Mouse (Mus musculus): ENCODE data around the gene Dkc1. TPM values are rescaled to one million over a fixed set of nuclear protein-coding genes. Genes with fewer than 3 reads are reported as not detected.
A peak's percentile ranks its signal among the peaks of the same experiment; 100 is the strongest.

The Dkc1 gene
- polyA plus RNA-seq (2012; rRNA removed): 22.0 and 28.8 TPM in 2 replicates

DNA sequence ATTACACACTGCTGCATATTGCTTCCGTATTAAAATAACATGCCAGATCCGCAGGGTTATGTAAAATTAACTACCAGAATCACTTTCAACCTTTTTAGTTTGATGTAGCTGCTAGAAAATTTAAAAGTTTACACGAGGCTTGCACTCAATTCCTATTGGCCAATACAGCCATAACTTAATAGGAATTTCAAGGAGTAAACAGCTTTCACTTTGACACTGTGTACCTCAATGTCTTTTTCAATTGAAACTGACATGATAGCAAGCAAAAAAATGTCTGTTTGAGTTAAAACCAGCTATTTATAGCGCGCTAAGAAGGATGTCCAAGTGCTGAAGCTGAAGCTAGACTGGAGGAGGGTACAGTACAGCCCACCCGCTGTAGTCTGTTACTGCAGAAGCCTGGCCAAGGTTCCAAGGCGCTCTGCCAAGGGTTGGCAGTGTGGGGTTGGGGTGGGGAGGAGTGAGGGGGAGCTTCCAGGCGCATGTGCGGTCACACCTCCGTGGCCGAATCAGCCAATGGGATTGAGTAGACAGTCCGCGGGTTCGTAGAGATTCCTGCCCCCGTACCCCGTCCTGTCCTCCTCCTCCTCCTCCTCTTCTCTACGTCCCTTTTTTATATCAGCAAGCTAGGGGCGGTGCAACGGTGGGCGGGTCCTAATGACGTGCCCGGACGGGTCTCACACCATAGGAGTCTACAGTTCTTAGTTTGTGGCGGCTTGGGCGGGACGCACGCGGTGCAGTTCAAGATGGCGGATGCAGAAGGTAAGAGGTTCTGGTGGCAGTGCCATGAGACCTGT, at the start of gene Dkc1:
TSS of gene Dkc1 (plus strand) at position 486 of the 794 bp plus-strand sequence.
- peak; percentile 58 for TF ChIP-seq POLR2A (IDR thresholded peaks at IDR 0.05; ENCODE audit: control insufficient read depth, extremely low read depth, insufficient read depth, low read length, poor library complexity)
- TF ChIP-seq CTCF (IDR thresholded peaks at IDR 0.05; ENCODE audit: borderline replicate concordance, control insufficient read depth, extremely low read depth, insufficient read depth, low read length, poor library complexity): no peak
- Histone ChIP-seq H3K4me3 (ENCODE audit: control insufficient read depth, insufficient read depth, low read length) (peak within 1 kb of the TSS; percentile 82), H3K4me1 (replicated peaks; ENCODE audit: control insufficient read depth, insufficient read depth, low read length) (no peaks in the 10 kb centered on the region), H3K27ac (ENCODE audit: control insufficient read depth, insufficient read depth, low read length) (peak within 1 kb of the TSS; percentile 28), H3K27me3 (ENCODE audit: control insufficient read depth, insufficient read depth, low read length) (no peaks in the 10 kb centered on the region), H3K36me3 (ENCODE audit: control insufficient read depth, insufficient read depth, low read length) (peaks cover 13% of the 10 kb centered on the region; the same call in 1 of the 2 replicates)
- peak; percentile 91 for DNase-seq
- 1% methylated on average over 28 of the region's 29 CpGs for WGBS

DNA sequence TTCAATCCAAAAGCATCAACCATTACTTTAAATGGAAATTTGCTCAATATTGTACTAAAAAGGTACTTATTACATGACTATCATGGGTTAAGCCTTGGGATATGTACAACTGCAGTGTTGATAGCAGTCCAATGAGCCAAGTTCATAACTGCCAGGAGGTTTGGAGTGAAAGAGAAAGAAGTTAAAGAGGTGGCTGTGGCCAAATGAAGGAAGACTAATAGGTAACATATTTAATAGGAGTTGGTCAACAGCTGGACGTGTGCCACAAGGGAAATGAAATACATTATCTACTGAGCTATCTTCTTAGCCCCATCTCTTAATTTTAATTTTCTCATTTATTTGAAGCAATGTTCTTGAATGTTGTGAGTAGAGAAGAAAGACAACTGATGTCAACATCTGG, 49.7 kb upstream of the Dkc1 start:
- Histone ChIP-seq H3K4me3 (ENCODE audit: control insufficient read depth, insufficient read depth, low read length) (no peak overlapping the region), H3K4me1 (replicated peaks; ENCODE audit: control insufficient read depth, insufficient read depth, low read length) (no peaks in the 10 kb centered on the region), H3K36me3 (ENCODE audit: control insufficient read depth, insufficient read depth, low read length) (no peaks in the 10 kb centered on the region), H3K27me3 (ENCODE audit: control insufficient read depth, insufficient read depth, low read length) (no peaks in the 10 kb centered on the region), H3K27ac (ENCODE audit: control insufficient read depth, insufficient read depth, low read length) (no peak overlapping the region)
- no peak for TF ChIP-seq POLR2A (IDR thresholded peaks at IDR 0.05; ENCODE audit: control insufficient read depth, extremely low read depth, insufficient read depth, low read length, poor library complexity)
- 91% methylated on average over 1 of the region's 1 CpGs for WGBS
- DNase-seq: no peak

DNA sequence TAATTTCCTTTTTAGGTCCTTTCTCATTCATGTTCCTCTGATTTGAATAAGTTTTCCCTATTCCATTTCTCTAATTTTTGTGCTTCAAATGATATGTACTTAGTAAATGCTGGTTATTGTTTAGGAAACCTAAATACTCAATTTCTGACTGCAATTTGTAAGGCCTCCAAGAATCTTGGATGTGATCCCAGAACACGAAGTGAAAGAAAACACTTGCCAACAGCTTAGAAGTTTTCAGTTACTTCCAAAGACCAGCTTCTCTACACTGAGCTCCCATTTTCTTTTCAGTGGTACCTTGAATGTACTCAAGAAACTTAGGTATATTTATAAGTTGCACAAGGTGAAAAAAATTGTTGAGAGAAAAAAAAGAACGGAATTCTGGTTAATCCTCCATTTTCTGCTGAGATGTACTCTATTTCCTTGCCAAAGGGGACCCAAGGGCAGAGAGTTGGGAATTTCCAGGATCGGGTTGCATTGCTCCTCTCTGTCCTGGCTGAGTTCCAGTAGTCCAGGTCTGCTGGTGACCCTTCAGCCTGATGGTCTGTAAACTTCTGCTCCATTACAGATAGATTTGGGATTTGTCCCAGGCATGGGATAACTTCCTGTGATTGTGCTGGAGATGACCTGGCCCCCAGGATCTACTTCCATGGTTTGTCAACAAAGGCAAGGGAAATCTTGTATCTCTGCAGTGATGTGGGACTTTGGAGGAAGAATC, 48.6 kb upstream of the Dkc1 start:
- 79% methylated on average over 3 of the region's 3 CpGs for WGBS
- Histone ChIP-seq H3K4me3 (ENCODE audit: control insufficient read depth, insufficient read depth, low read length) (no peak overlapping the region), H3K27ac (ENCODE audit: control insufficient read depth, insufficient read depth, low read length) (no peak overlapping the region), H3K36me3 (ENCODE audit: control insufficient read depth, insufficient read depth, low read length) (no peaks in the 10 kb centered on the region), H3K27me3 (ENCODE audit: control insufficient read depth, insufficient read depth, low read length) (no peaks in the 10 kb centered on the region), H3K4me1 (replicated peaks; ENCODE audit: control insufficient read depth, insufficient read depth, low read length) (no peaks in the 10 kb centered on the region)
- TF ChIP-seq CTCF (IDR thresholded peaks at IDR 0.05; ENCODE audit: borderline replicate concordance, control insufficient read depth, extremely low read depth, insufficient read depth, low read length, poor library complexity): no peak
- no peak for TF ChIP-seq POLR2A (IDR thresholded peaks at IDR 0.05; ENCODE audit: control insufficient read depth, extremely low read depth, insufficient read depth, low read length, poor library complexity)
- no peak for DNase-seq

DNA sequence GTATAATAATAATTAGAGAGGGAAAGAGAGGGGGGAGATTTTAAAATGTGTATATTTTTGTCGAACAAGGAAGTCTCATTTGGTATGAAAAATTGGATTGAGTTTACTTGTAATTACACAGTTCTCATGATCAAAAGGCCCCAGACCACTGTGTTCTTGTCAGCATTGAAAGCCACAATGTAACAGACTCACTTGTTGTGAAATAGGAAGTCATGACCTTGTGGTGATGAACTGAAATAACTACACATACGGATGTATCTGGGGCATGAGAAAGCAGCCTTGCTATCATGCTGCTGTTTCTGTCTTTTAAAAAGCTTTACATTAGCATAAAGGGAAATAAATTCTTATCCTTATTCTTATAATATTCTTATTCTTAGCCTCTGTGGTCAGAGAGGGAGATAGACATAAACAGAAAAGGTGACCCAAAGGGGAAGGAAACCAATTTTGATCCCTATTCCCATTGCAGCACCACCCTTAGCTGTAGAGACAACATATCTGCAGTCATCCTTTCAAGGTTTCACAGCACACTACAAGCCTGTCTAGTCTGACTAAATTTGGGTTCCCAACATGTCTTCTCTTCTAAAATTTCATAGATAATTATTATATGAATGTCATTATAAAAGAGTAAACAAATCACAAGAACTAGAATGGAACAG, 39.4 kb upstream of the Dkc1 start:
- Histone ChIP-seq H3K27ac (ENCODE audit: control insufficient read depth, insufficient read depth, low read length) (no peak overlapping the region), H3K4me3 (ENCODE audit: control insufficient read depth, insufficient read depth, low read length) (no peak overlapping the region), H3K4me1 (replicated peaks; ENCODE audit: control insufficient read depth, insufficient read depth, low read length) (no peaks in the 10 kb centered on the region), H3K36me3 (ENCODE audit: control insufficient read depth, insufficient read depth, low read length) (no peaks in the 10 kb centered on the region), H3K27me3 (ENCODE audit: control insufficient read depth, insufficient read depth, low read length) (no peaks in the 10 kb centered on the region)
- 13% methylated on average over 2 of the region's 2 CpGs for whole genome bisulfite sequencing
- TF ChIP-seq CTCF (IDR thresholded peaks at IDR 0.05; ENCODE audit: borderline replicate concordance, control insufficient read depth, extremely low read depth, insufficient read depth, low read length, poor library complexity) (no peak), POLR2A (IDR thresholded peaks at IDR 0.05; ENCODE audit: control insufficient read depth, extremely low read depth, insufficient read depth, low read length, poor library complexity) (no peak)
- DNase-seq: no peak

DNA sequence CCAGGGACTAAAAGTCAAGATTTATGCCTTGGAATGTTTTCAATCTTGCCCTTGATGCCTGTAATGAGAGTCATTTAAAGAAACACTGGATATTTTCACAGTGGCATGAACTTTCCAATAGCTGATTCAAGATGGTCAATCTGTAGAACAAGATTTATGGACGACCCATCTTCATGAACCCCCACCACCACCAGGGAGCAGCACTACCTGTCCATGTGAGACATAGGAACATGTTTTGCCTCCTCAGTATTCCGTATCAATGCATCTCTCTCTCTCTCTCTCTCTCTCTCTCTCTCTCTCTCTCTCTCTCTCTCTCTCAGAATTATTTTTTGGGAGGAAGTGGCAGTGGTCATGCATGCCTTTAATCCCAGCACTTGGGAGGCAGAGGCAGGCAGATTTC, 13.3 kb upstream of the Dkc1 start:
- TF ChIP-seq POLR2A (IDR thresholded peaks at IDR 0.05; ENCODE audit: control insufficient read depth, extremely low read depth, insufficient read depth, low read length, poor library complexity) (no peak), CTCF (IDR thresholded peaks at IDR 0.05; ENCODE audit: borderline replicate concordance, control insufficient read depth, extremely low read depth, insufficient read depth, low read length, poor library complexity) (no peak)
- Histone ChIP-seq H3K4me1 (replicated peaks; ENCODE audit: control insufficient read depth, insufficient read depth, low read length) (0 out of 2 replicates have a peak, but pooled peaks cover 2% of the 10 kb centered on the region), H3K27ac (ENCODE audit: control insufficient read depth, insufficient read depth, low read length) (no peak overlapping the region), H3K36me3 (ENCODE audit: control insufficient read depth, insufficient read depth, low read length) (no peaks in the 10 kb centered on the region), H3K27me3 (ENCODE audit: control insufficient read depth, insufficient read depth, low read length) (no peaks in the 10 kb centered on the region), H3K4me3 (ENCODE audit: control insufficient read depth, insufficient read depth, low read length) (no peak overlapping the region)
- peak; percentile 31 for DNase-seq
- WGBS: 69% methylated on average over 2 of the region's 2 CpGs

DNA sequence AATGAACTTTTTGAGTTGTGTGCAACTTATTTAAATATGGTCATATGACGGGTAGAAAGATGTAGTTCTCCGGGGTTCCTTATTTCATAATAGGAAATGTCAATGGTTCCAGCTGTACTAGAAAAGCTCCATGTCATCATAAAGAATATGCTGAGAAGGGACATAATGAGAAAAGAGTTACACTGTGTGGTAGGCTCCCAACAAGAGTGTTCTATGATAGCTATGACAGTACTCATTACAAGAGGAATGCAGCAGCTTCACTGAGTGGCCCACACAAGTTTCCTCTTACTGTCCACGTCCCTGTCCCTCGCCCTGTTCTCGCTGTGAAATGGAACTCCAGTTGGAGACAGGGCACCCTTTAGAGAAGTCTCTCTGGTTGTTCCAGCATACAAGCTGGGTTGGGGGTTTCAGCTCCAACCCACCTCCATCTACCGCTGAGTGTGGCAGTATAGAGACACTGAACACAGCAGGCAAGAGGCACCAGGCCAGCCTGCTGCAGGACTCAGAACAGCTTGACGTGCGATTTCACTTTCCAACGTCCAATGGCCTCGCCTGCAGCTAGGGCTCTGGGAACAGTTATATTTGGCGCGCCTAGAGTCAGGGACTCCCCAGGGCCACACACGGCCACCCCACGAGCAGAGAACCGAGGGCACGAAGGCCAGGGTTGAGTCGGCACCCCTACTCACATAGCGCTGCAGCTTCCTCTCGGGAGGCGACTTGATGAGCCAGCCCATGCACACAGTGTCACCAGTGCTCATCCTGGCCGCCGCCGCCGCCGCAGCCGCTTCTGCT, 11.5 kb upstream of the Dkc1 start:
- H3K27ac ChIP-seq (ENCODE audit: control insufficient read depth, insufficient read depth, low read length): no peak overlapping the region; the same call in 1 of the 2 replicates
- H3K27me3 ChIP-seq (ENCODE audit: control insufficient read depth, insufficient read depth, low read length): no peaks in the 10 kb centered on the region
- H3K4me3 ChIP-seq (ENCODE audit: control insufficient read depth, insufficient read depth, low read length): peak overlapping the region; percentile 78
- no peak for DNase-seq
- no peaks in the 10 kb centered on the region for H3K36me3 ChIP-seq (ENCODE audit: control insufficient read depth, insufficient read depth, low read length)
- H3K4me1 ChIP-seq (replicated peaks; ENCODE audit: control insufficient read depth, insufficient read depth, low read length): 0 out of 2 replicates have a peak, but pooled peaks cover 2% of the 10 kb centered on the region
- WGBS: 6% methylated on average over 26 of the region's 26 CpGs
- TF ChIP-seq POLR2A (IDR thresholded peaks at IDR 0.05; ENCODE audit: control insufficient read depth, extremely low read depth, insufficient read depth, low read length, poor library complexity) (no peak), CTCF (IDR thresholded peaks at IDR 0.05; ENCODE audit: borderline replicate concordance, control insufficient read depth, extremely low read depth, insufficient read depth, low read length, poor library complexity) (no peak)

All from thymus, adult 2 months (tissue).